Mouse (Mus musculus) spleen, adult 2 months (tissue): ENCODE data around the gene Fbxo9. TPM values are rescaled to one million over a fixed set of nuclear protein-coding genes. Genes with fewer than 3 reads are reported as not detected.

Experiments used
- DNase-seq, 2 experiments: peaks; one replicate each; pipeline versions ENCODE4 v3.0.0 to v3.0.0-alpha.2; 2012 to 2021; ENCODE audit warnings: low spot score in 2 of 2, low read depth in 1 of 2
- H3K27ac ChIP-seq: fragments of 200-500 bp; 2 replicates; pipeline ENCODE4 v1.5.1; 2012; ENCODE audit warnings: low read length, inconsistent platforms; ENCODE audit not compliant: insufficient read depth
- H3K27me3 ChIP-seq: fragments of 200-500 bp; 2 replicates; pipeline ENCODE4 v1.6.1; 2012; ENCODE audit warnings: mild to moderate bottlenecking, moderate library complexity, low read length, inconsistent platforms; ENCODE audit not compliant: control insufficient read depth, insufficient read depth
- H3K36me3 ChIP-seq: fragments of 200-500 bp; 2 replicates; pipeline ENCODE4 v1.6.1; 2012; ENCODE audit warnings: mild to moderate bottlenecking, low read length, inconsistent platforms; ENCODE audit not compliant: control insufficient read depth, insufficient read depth
- H3K4me1 ChIP-seq: fragments of 200-500 bp; 2 replicates; pipeline ENCODE4 v1.6.1; 2011; ENCODE audit warnings: inconsistent platforms; ENCODE audit not compliant: control insufficient read depth, insufficient read depth, insufficient read length
- H3K4me3 ChIP-seq: fragments of 200-500 bp; 2 replicates; pipeline ENCODE4 v1.5.1; 2011; ENCODE audit warnings: mild to moderate bottlenecking, inconsistent platforms; ENCODE audit not compliant: insufficient read depth, insufficient read length; ENCODE audit errors: extremely low read depth
- CTCF ChIP-seq: fragments of 200-500 bp; IDR thresholded peaks from 2 replicates; pipeline ENCODE4 v1.5.1; 2011; ENCODE audit warnings: mild to moderate bottlenecking, inconsistent platforms; ENCODE audit not compliant: insufficient read depth, insufficient read length, insufficient replicate concordance; ENCODE audit errors: extremely low read depth
- POLR2A ChIP-seq: fragments of 200-500 bp; IDR thresholded peaks from 2 replicates; pipeline ENCODE4 v1.6.1; 2011; ENCODE audit warnings: low read depth, low read length, inconsistent platforms
- WGBS: fragments of 180-500 bp; shearing (Covaris S2); methylation state at CpG from one replicate; pipeline ENCODE4 v1.1.7; 2018; 5-methylcytosine and 5-hydroxymethylcytosine counted together
- polyA plus RNA-seq: library from polyadenylated mRNA; depleted of rRNA; stranded (reverse); fragments of >200 nt; gene quantifications from 2 replicates; pipeline ENCODE4 v1.2.3, GENCODE M21; 2012

The Fbxo9 gene
- polyA plus RNA-seq, 1 experiment: 79.8 TPM

DNA sequence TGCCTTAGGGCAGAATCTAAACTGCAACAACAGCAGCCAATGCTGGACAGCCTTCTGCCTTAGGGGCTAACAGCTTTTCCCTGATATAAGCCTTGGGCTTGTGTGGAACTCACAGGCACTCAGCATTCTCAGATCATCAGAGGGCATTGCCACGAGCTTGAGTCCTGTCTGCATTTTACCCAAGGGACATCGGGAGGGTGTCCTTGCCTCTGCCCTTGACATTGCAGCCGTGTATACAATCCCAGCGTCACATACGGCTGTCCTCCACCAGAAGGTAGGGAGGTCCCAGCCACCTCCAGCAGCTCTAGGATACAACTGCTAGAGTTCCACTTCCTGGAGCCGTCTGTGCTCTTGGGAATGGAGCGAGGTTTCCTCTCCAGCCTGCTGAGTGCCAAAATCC is 19.9 kb downstream of the Fbxo9 start:
- Histone ChIP-seq H3K36me3 (peaks cover 30% of the 10 kb centered on the region), H3K27ac (no peak overlapping the region), H3K4me3 (no peak overlapping the region), H3K4me1 (no peaks in the 10 kb centered on the region), H3K27me3 (no peaks in the 10 kb centered on the region)
- WGBS: 93% methylated on average over 7 of the region's 7 CpGs
- no peak for TF ChIP-seq CTCF
- no peak for DNase-seq

GRCm38 (mm10) chr9:78088521-78088920 is 20.3 kb downstream of the Fbxo9 start:
- Histone ChIP-seq H3K4me3 (no peak overlapping the region), H3K27me3 (no peaks in the 10 kb centered on the region), H3K4me1 (no peaks in the 10 kb centered on the region), H3K27ac (no peak overlapping the region), H3K36me3 (peaks cover 31% of the 10 kb centered on the region)
- TF ChIP-seq CTCF (no peak), POLR2A (no peak)
- 87% methylated on average over 4 of the region's 4 CpGs for WGBS
- DNase-seq: no peak

DNA sequence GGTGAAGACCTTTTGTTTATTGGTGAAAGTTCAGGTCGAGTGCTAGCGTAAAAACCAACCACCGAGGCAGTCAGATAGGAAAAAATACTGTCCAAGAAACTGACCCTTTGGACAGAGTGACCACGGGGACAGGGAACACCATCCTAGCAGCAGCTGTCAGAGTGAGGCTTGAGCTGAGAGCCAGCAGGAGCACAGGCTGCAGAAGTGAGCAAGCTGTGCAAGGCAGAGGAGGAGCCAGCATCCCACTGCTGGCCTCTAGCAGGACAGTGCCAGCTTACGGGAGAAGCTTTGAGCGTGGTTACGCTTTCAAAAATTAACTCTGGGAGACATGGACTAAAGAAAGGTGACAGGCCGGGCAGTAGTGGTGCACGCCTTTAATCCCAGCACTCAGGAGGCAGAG is 21.1 kb downstream of the Fbxo9 start:
- TF ChIP-seq POLR2A (no peak), CTCF (no peak)
- Histone ChIP-seq H3K4me1 (no peaks in the 10 kb centered on the region), H3K27ac (no peak overlapping the region), H3K27me3 (no peaks in the 10 kb centered on the region), H3K36me3 (peaks cover 32% of the 10 kb centered on the region), H3K4me3 (no peak overlapping the region)
- no peak for DNase-seq
- WGBS: 97% methylated on average over 9 of the region's 9 CpGs

GRCm38 (mm10) chr9:78085722-78086287 is 23.1 kb downstream of the Fbxo9 start:
- H3K36me3 ChIP-seq: peaks cover 34% of the 10 kb centered on the region
- no peak for TF ChIP-seq CTCF
- TF ChIP-seq POLR2A: no peak
- no peaks in the 10 kb centered on the region for H3K27me3 ChIP-seq
- no peaks in the 10 kb centered on the region for H3K4me1 ChIP-seq
- WGBS: 51% methylated on average over 14 of the region's 14 CpGs
- H3K27ac ChIP-seq: no peak overlapping the region
- DNase-seq: no peak
- H3K4me3 ChIP-seq: no peak overlapping the region

DNA sequence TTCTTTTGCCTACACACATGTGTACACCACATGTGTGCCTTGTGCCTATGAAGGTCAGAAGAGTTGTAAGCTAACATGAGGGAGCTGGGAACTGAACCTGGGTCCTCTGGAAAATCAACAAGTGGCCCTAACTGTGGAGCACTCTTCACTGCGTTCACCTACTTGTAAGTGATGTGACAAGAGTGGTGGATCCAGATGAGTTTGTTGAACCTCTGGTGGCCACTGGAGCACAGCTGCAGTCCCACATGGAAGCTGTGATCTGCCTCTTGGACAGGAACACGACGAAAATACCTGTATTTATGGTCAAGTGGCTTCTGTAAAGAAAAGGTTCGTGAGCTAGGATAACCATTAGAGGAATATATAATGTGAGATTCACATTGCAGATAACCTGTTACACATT is 24.5 kb downstream of the Fbxo9 start:
- H3K27me3 ChIP-seq: no peaks in the 10 kb centered on the region
- peaks cover 34% of the 10 kb centered on the region for H3K36me3 ChIP-seq
- no peak overlapping the region for H3K27ac ChIP-seq
- TF ChIP-seq CTCF (no peak), POLR2A (no peak)
- 91% methylated on average over 4 of the region's 4 CpGs for WGBS
- H3K4me3 ChIP-seq: no peak overlapping the region
- no peak for DNase-seq
- no peaks in the 10 kb centered on the region for H3K4me1 ChIP-seq

- H3K27ac ChIP-seq: no peak overlapping the region
- no peaks in the 10 kb centered on the region for H3K4me1 ChIP-seq
- TF ChIP-seq POLR2A (no peak), CTCF (no peak)
- WGBS: 97% methylated on average over 7 of the region's 7 CpGs
- H3K36me3 ChIP-seq: peaks cover 24% of the 10 kb centered on the region
- no peaks in the 10 kb centered on the region for H3K27me3 ChIP-seq
- DNase-seq: no peak
- H3K4me3 ChIP-seq: no peak overlapping the region
Measured at GRCm38 (mm10) chr9:78081835-78082234, 27.0 kb downstream of the Fbxo9 start.

- Histone ChIP-seq H3K4me1 (peaks cover 2% of the 10 kb centered on the region; the same call in 1 of the 2 replicates), H3K27me3 (no peaks in the 10 kb centered on the region), H3K27ac (no peak overlapping the region), H3K36me3 (peaks cover 3% of the 10 kb centered on the region), H3K4me3 (no peak overlapping the region)
- WGBS: 31% methylated on average over 2 of the region's 2 CpGs
- DNase-seq: no peak
- TF ChIP-seq CTCF (no peak), POLR2A (no peak)
Measured at GRCm38 (mm10) chr9:78078240-78078639, 30.6 kb downstream of the Fbxo9 start.

- DNase-seq: no peak
- H3K27ac ChIP-seq: no peak overlapping the region
- no peaks in the 10 kb centered on the region for H3K27me3 ChIP-seq
- no peak overlapping the region for H3K4me3 ChIP-seq
- TF ChIP-seq CTCF: no peak
- no peak for TF ChIP-seq POLR2A
- whole genome bisulfite sequencing: 91% methylated on average over 3 of the region's 3 CpGs
- peaks cover 2% of the 10 kb centered on the region; the same call in 1 of the 2 replicates for H3K4me1 ChIP-seq
- no peaks in the 10 kb centered on the region for H3K36me3 ChIP-seq
Measured at GRCm38 (mm10) chr9:78075256-78075655, 33.6 kb downstream of the Fbxo9 start.
